Mouse (Mus musculus): Measurements from ENCODE around the gene Reep3. TPM values are rescaled to one million over a fixed set of nuclear protein-coding genes. Genes with fewer than 3 reads are reported as not detected.

Gene Reep3
- total and polyA plus RNA-seq, 3 experiments: 0.01 TPM; not detected in 2

- Histone ChIP-seq H3K79me2 (ENCODE audit: control insufficient read depth, insufficient read depth, low read length, poor library complexity) (no peaks in the 10 kb centered on the region), H3K27ac (ENCODE audit: control insufficient read depth, low read depth, low read length) (no peak overlapping the region), H3K9me3 (replicated peaks; ENCODE audit: insufficient read depth, low read length) (no peaks in the 10 kb centered on the region), H3K27me3 (ENCODE audit: control insufficient read depth in 1 of 2, insufficient read depth in 2 of 2, low read length in 2 of 2) (no peaks in the 10 kb centered on the region; a peak in 2 of 4 replicates), H3K4me1 (ENCODE audit: control insufficient read depth in 1 of 2, insufficient read depth in 2 of 2, low read length in 2 of 2) (no peaks in the 10 kb centered on the region), H3K4me3 (ENCODE audit: control insufficient read depth in 1 of 2, insufficient read depth in 1 of 2, low read depth in 2 of 2, low read length in 2 of 2) (no peak overlapping the region), H3K36me3 (ENCODE audit: control insufficient read depth in 1 of 2, insufficient read depth in 2 of 2, low read length in 2 of 2) (no peaks in the 10 kb centered on the region), H3K9ac (ENCODE audit: control insufficient read depth, low read depth, low read length, poor library complexity, severe bottlenecking) (no peak overlapping the region)
- DNase-seq (ENCODE audit: low read depth, low spot score): no peak
- TF ChIP-seq EP300 (IDR thresholded peaks at IDR 0.05; ENCODE audit: low read depth in 1 of 2, low read length in 2 of 2) (no peak), TAL1 (IDR thresholded peaks at IDR 0.05; ENCODE audit: low read length) (no peak), TBP (IDR thresholded peaks at IDR 0.05; ENCODE audit: low read depth, low read length) (no peak), RAD21 (IDR thresholded peaks at IDR 0.05; ENCODE audit: low read depth, low read length) (no peak), USF1 (IDR thresholded peaks at IDR 0.05; ENCODE audit: low read depth, low read length) (no peak), BHLHE40 (IDR thresholded peaks at IDR 0.05; ENCODE audit: borderline replicate concordance, low read depth, low read length) (no peak), MAX (IDR thresholded peaks at IDR 0.05; ENCODE audit: low read length) (no peak), ELF1 (IDR thresholded peaks at IDR 0.05; ENCODE audit: low read depth, low read length) (no peak), GABPA (IDR thresholded peaks at IDR 0.05; ENCODE audit: low read depth, low read length) (no peak), MXI1 (IDR thresholded peaks at IDR 0.05; ENCODE audit: low read depth, low read length) (no peak), HCFC1 (IDR thresholded peaks at IDR 0.05; ENCODE audit: low read depth, low read length) (no peak)
Measured at GRCm38 (mm10) chr10:67018875-67019274, 77.9 kb downstream of the Reep3 start.

GRCm38 (mm10) chr10:67017891-67018290 lies 78.9 kb downstream of the Reep3 start:
- H3K4me1 ChIP-seq (ENCODE audit: control insufficient read depth in 1 of 2, insufficient read depth in 2 of 2, low read length in 2 of 2): no peaks in the 10 kb centered on the region
- no peak for DNase-seq (ENCODE audit: low read depth, low spot score)
- no peak overlapping the region for H3K4me3 ChIP-seq (ENCODE audit: control insufficient read depth in 1 of 2, insufficient read depth in 1 of 2, low read depth in 2 of 2, low read length in 2 of 2)
- H3K79me2 ChIP-seq (ENCODE audit: control insufficient read depth, insufficient read depth, low read length, poor library complexity): no peaks in the 10 kb centered on the region
- H3K27me3 ChIP-seq (ENCODE audit: control insufficient read depth in 1 of 2, insufficient read depth in 2 of 2, low read length in 2 of 2): no peaks in the 10 kb centered on the region; a peak in 2 of 4 replicates
- no peak overlapping the region for H3K9ac ChIP-seq (ENCODE audit: control insufficient read depth, low read depth, low read length, poor library complexity, severe bottlenecking)
- TF ChIP-seq NELFE (IDR thresholded peaks at IDR 0.05; ENCODE audit: low read depth, low read length) (no peak), ETS1 (IDR thresholded peaks at IDR 0.05; ENCODE audit: low read depth, low read length) (no peak), MAFK (IDR thresholded peaks at IDR 0.05; ENCODE audit: borderline replicate concordance, low read depth, low read length) (no peak), UBTF (IDR thresholded peaks at IDR 0.05; ENCODE audit: borderline replicate concordance, insufficient read depth, low read depth, low read length) (no peak), ZMIZ1 (IDR thresholded peaks at IDR 0.05; ENCODE audit: low read depth, low read length) (no peak), ZNF384 (IDR thresholded peaks at IDR 0.05; ENCODE audit: low read depth, low read length) (no peak), GATA1 (IDR thresholded peaks at IDR 0.05; ENCODE audit: low read depth, low read length) (no peak), SIN3A (IDR thresholded peaks at IDR 0.05; ENCODE audit: low read length) (no peak), POLR2AphosphoS2 (IDR thresholded peaks at IDR 0.05; ENCODE audit: low read length) (no peak), EP300 (IDR thresholded peaks at IDR 0.05; ENCODE audit: low read depth in 1 of 2, low read length in 2 of 2) (no peak), JUND (IDR thresholded peaks at IDR 0.05; ENCODE audit: low read depth, low read length) (no peak), CTCF (IDR thresholded peaks at IDR 0.05 in 2 of 3, conservative IDR thresholded peaks at IDR 0.05 in 1 of 3; ENCODE audit: control insufficient read depth in 1 of 3, insufficient read depth in 1 of 3, low read depth in 2 of 3, low read length in 3 of 3, poor library complexity in 1 of 3, severe bottlenecking in 1 of 3) (no peak), MYB (IDR thresholded peaks at IDR 0.05; ENCODE audit: low read depth, low read length) (no peak), MYC (IDR thresholded peaks at IDR 0.05; ENCODE audit: low read depth, low read length) (no peak), RAD21 (IDR thresholded peaks at IDR 0.05; ENCODE audit: low read depth, low read length) (no peak), MEF2A (IDR thresholded peaks at IDR 0.05; ENCODE audit: extremely low read depth, insufficient replicate concordance, low read depth, low read length, poor library complexity, severe bottlenecking) (no peak), MXI1 (IDR thresholded peaks at IDR 0.05; ENCODE audit: low read depth, low read length) (no peak), SMC3 (IDR thresholded peaks at IDR 0.05; ENCODE audit: low read depth, low read length) (no peak), POLR2AphosphoS5 (IDR thresholded peaks at IDR 0.05; ENCODE audit: borderline replicate concordance, low read depth, low read length) (no peak), E2F4 (IDR thresholded peaks at IDR 0.05; ENCODE audit: borderline replicate concordance, low read depth, low read length) (no peak)
- H3K36me3 ChIP-seq (ENCODE audit: control insufficient read depth in 1 of 2, insufficient read depth in 2 of 2, low read length in 2 of 2): no peaks in the 10 kb centered on the region
- H3K9me3 ChIP-seq (replicated peaks; ENCODE audit: insufficient read depth, low read length): no peaks in the 10 kb centered on the region
- no peak overlapping the region for H3K27ac ChIP-seq (ENCODE audit: control insufficient read depth, low read depth, low read length)
